Mouse (Mus musculus): ENCODE results near the gene Slc4a1ap. TPM values are rescaled to one million over a fixed set of nuclear protein-coding genes. Genes with fewer than 3 reads are reported as not detected.

The Slc4a1ap gene
- polyA plus RNA-seq, 1 experiment from 2014 or later, result 33.0 TPM

GRCm38 (mm10) chr5:31596481-31597429, 70.0 kb downstream of the Slc4a1ap start, which contains the start of gene Mrpl33:
Gene Mrpl33 (plus strand): TSS chr5:31596935.
- peaks cover 12% of the 10 kb centered on the region for H3K4me1 ChIP-seq
- no peak within 1 kb of the TSS for H3K27ac ChIP-seq (replicated peaks)
- peak within 1 kb of the TSS; percentile 34 for H3K4me3 ChIP-seq
- no peaks in the 10 kb centered on the region for H3K36me3 ChIP-seq
- H3K9ac ChIP-seq (replicated peaks), result peak within 1 kb of the TSS; percentile 20
- H3K27me3 ChIP-seq, result no peaks in the 10 kb centered on the region
- peak within 1 kb of the TSS; percentile 53 for H3K4me2 ChIP-seq (replicated peaks)
- WGBS, result 8% methylated on average over 26 of the region's 26 CpGs
- no peak for ATAC-seq (replicated peaks)
- H3K9me3 ChIP-seq, result no peaks in the 10 kb centered on the region

- Histone ChIP-seq H3K4me2 (replicated peaks) (no peak overlapping the region), H3K9ac (replicated peaks) (no peak overlapping the region), H3K27me3 (no peaks in the 10 kb centered on the region), H3K4me3 (no peak overlapping the region), H3K36me3 (no peaks in the 10 kb centered on the region), H3K9me3 (no peaks in the 10 kb centered on the region), H3K4me1 (peaks cover 12% of the 10 kb centered on the region), H3K27ac (replicated peaks) (no peak overlapping the region)
- 65% methylated on average over 6 of the region's 6 CpGs for WGBS
- no peak for ATAC-seq (replicated peaks)
Measured at GRCm38 (mm10) chr5:31597430-31597944, 70.7 kb downstream of the Slc4a1ap start.

GRCm38 (mm10) chr5:31598121-31598520, 71.3 kb downstream of the Slc4a1ap start:
- Histone ChIP-seq H3K4me3 (no peak overlapping the region), H3K27me3 (no peaks in the 10 kb centered on the region), H3K9ac (replicated peaks) (no peak overlapping the region), H3K4me1 (peaks cover 12% of the 10 kb centered on the region), H3K4me2 (replicated peaks) (no peak overlapping the region), H3K9me3 (no peaks in the 10 kb centered on the region), H3K27ac (replicated peaks) (no peak overlapping the region), H3K36me3 (no peaks in the 10 kb centered on the region)
- no peak for ATAC-seq (replicated peaks)
- WGBS, result 86% methylated on average over 7 of the region's 7 CpGs

GRCm38 (mm10) chr5:31598579-31598978, 71.8 kb downstream of the Slc4a1ap start:
- H3K27ac ChIP-seq (replicated peaks), result no peak overlapping the region
- no peak for ATAC-seq (replicated peaks)
- 67% methylated on average over 4 of the region's 4 CpGs for WGBS
- H3K4me3 ChIP-seq, result no peak overlapping the region
- no peaks in the 10 kb centered on the region for H3K9me3 ChIP-seq
- no peaks in the 10 kb centered on the region for H3K36me3 ChIP-seq
- no peak overlapping the region for H3K9ac ChIP-seq (replicated peaks)
- no peaks in the 10 kb centered on the region for H3K27me3 ChIP-seq
- H3K4me2 ChIP-seq (replicated peaks), result no peak overlapping the region
- H3K4me1 ChIP-seq, result peaks cover 12% of the 10 kb centered on the region

GRCm38 (mm10) chr5:31599161-31599560, 72.4 kb downstream of the Slc4a1ap start:
- 87% methylated on average over 2 of the region's 2 CpGs for whole genome bisulfite sequencing
- H3K36me3 ChIP-seq, result no peaks in the 10 kb centered on the region
- peaks cover 12% of the 10 kb centered on the region for H3K4me1 ChIP-seq
- no peak overlapping the region for H3K4me2 ChIP-seq (replicated peaks)
- no peaks in the 10 kb centered on the region for H3K9me3 ChIP-seq
- H3K4me3 ChIP-seq, result no peak overlapping the region
- no peaks in the 10 kb centered on the region for H3K27me3 ChIP-seq
- H3K27ac ChIP-seq (replicated peaks), result no peak overlapping the region
- no peak overlapping the region for H3K9ac ChIP-seq (replicated peaks)
- ATAC-seq (replicated peaks), result no peak

- Histone ChIP-seq H3K36me3 (no peaks in the 10 kb centered on the region), H3K4me1 (peaks cover 9% of the 10 kb centered on the region), H3K4me2 (replicated peaks) (no peak overlapping the region), H3K4me3 (no peak overlapping the region), H3K9me3 (no peaks in the 10 kb centered on the region), H3K9ac (replicated peaks) (no peak overlapping the region), H3K27ac (replicated peaks) (no peak overlapping the region), H3K27me3 (no peaks in the 10 kb centered on the region)
- WGBS, result 87% methylated on average over 7 of the region's 7 CpGs
- ATAC-seq (replicated peaks), result no peak
Measured at GRCm38 (mm10) chr5:31601162-31601722, 74.4 kb downstream of the Slc4a1ap start.

GRCm38 (mm10) chr5:31602377-31602776, 75.6 kb downstream of the Slc4a1ap start:
- 85% methylated on average over 1 of the region's 1 CpGs for WGBS
- no peak overlapping the region for H3K9ac ChIP-seq (replicated peaks)

GRCm38 (mm10) chr5:31603766-31604165, 77.0 kb downstream of the Slc4a1ap start:
- no peak for ATAC-seq (replicated peaks)
- no peak overlapping the region for H3K4me3 ChIP-seq
- H3K36me3 ChIP-seq, result no peaks in the 10 kb centered on the region
- no peak overlapping the region for H3K4me2 ChIP-seq (replicated peaks)
- H3K4me1 ChIP-seq, result no peaks in the 10 kb centered on the region
- no peaks in the 10 kb centered on the region for H3K9me3 ChIP-seq
- H3K9ac ChIP-seq (replicated peaks), result no peak overlapping the region
- H3K27me3 ChIP-seq, result no peaks in the 10 kb centered on the region
- H3K27ac ChIP-seq (replicated peaks), result no peak overlapping the region
- WGBS, result 88% methylated on average over 6 of the region's 6 CpGs

More at GRCm38 (mm10) chr5:31602377-31602776, 75.6 kb downstream of the Slc4a1ap start:
- Histone ChIP-seq H3K27me3 (no peaks in the 10 kb centered on the region), H3K4me3 (no peak overlapping the region), H3K4me1 (no peaks in the 10 kb centered on the region; the same call in 1 of the 2 replicates), H3K9me3 (no peaks in the 10 kb centered on the region), H3K36me3 (no peaks in the 10 kb centered on the region), H3K27ac (replicated peaks) (no peak overlapping the region), H3K4me2 (replicated peaks) (no peak overlapping the region)
- no peak for ATAC-seq (replicated peaks)

GRCm38 (mm10) chr5:31606151-31606550, 79.4 kb downstream of the Slc4a1ap start:
- WGBS, result 54% methylated on average over 3 of the region's 3 CpGs
- Histone ChIP-seq H3K27ac (replicated peaks) (no peak overlapping the region), H3K9ac (replicated peaks) (no peak overlapping the region), H3K4me2 (replicated peaks) (no peak overlapping the region), H3K4me1 (no peaks in the 10 kb centered on the region), H3K9me3 (no peaks in the 10 kb centered on the region), H3K27me3 (no peaks in the 10 kb centered on the region), H3K4me3 (no peak overlapping the region), H3K36me3 (no peaks in the 10 kb centered on the region)
- ATAC-seq (replicated peaks), result no peak

Other genes starting within 250 kb of the Slc4a1ap start
- 36.0 and 38.0 TPM in 2 replicates for gene Ift172, start 235.9 kb upstream of the Slc4a1ap start, polyA plus RNA-seq (2015; fragmentation: Nextera tagmentation; extraction: Ambion mirVana)
- 89.2 and 90.3 TPM in 2 replicates for gene Fndc4, start 230.9 kb upstream of the Slc4a1ap start, polyA plus RNA-seq (2015; fragmentation: Nextera tagmentation; extraction: Ambion mirVana)
- gene Gckr, start 229.6 kb upstream of the Slc4a1ap start, polyA plus RNA-seq (2015; fragmentation: Nextera tagmentation; extraction: Ambion mirVana), result 0.27 and 0.45 TPM in 2 replicates
- 116 and 122 TPM in 2 replicates for gene Zfp512, start 74.6 kb upstream of the Slc4a1ap start, polyA plus RNA-seq (2015; fragmentation: Nextera tagmentation; extraction: Ambion mirVana)
- not detected in 2 replicates for gene 4930548H24Rik, start 41.3 kb upstream of the Slc4a1ap start, polyA plus RNA-seq (2015; fragmentation: Nextera tagmentation; extraction: Ambion mirVana)
- 82.0 TPM in 2 replicates for gene Gpn1, start 32.3 kb upstream of the Slc4a1ap start, polyA plus RNA-seq (2015; fragmentation: Nextera tagmentation; extraction: Ambion mirVana)
- 29.1 and 29.9 TPM in 2 replicates for gene Supt7l, start 812 bp downstream of the Slc4a1ap start, polyA plus RNA-seq (2015; fragmentation: Nextera tagmentation; extraction: Ambion mirVana)
- 204 and 220 TPM in 2 replicates for gene Mrpl33, start 69.9 kb downstream of the Slc4a1ap start, polyA plus RNA-seq (2015; fragmentation: Nextera tagmentation; extraction: Ambion mirVana)
- 1.4 and 2.4 TPM in 2 replicates for gene Rbks, start 170.6 kb downstream of the Slc4a1ap start, polyA plus RNA-seq (2015; fragmentation: Nextera tagmentation; extraction: Ambion mirVana)
- gene Babam2, start 170.7 kb downstream of the Slc4a1ap start, polyA plus RNA-seq (2015; fragmentation: Nextera tagmentation; extraction: Ambion mirVana), result 46.9 and 55.1 TPM in 2 replicates